Mouse (Mus musculus): ENCODE data around the gene 1600012H06Rik. TPM values are rescaled to one million over a fixed set of nuclear protein-coding genes. Genes with fewer than 3 reads are reported as not detected.
"Not testable (repeated sequence)": the region's sequence is repeated elsewhere in the genome, so short reads cannot be mapped to it uniquely, and the experiment has no call there.

Gene 1600012H06Rik
- polyA plus RNA-seq, 1 experiment, result 10.3 TPM

DNA sequence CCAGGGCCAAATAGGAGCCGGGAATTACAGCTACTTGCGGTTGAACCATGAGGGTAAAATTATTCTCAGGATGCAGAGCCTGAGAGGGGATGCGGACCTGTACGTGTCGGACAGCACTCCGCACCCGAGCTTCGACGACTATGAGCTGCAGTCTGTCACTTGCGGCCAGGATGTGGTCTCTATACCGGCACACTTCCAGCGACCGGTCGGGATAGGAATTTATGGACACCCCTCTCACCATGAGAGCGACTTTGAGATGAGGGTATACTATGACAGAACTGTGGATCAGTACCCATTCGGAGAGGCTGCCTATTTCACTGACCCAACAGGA lies 710 bp downstream of the 1600012H06Rik start:
- Histone ChIP-seq H3K27me3 (ENCODE audit: control insufficient read depth, insufficient read depth, low read length) (no peaks in the 10 kb centered on the region), H3K27ac (ENCODE audit: insufficient read depth, low read depth, low read length) (peak overlapping the region; percentile 34; the same call in 1 of the 2 replicates), H3K4me3 (ENCODE audit: low read depth, low read length) (peak overlapping the region; percentile 72), H3K36me3 (ENCODE audit: control insufficient read depth, insufficient read depth, low read length) (peaks cover 8% of the 10 kb centered on the region), H3K4me1 (ENCODE audit: control insufficient read depth, insufficient read depth, insufficient read length, low read length) (peaks cover 5% of the 10 kb centered on the region; the same call in 1 of the 2 replicates)
- WGBS, result 6% methylated on average over 16 of the region's 16 CpGs
- TF ChIP-seq POLR2A (IDR thresholded peaks at IDR 0.05; ENCODE audit: low read depth, low read length) (no peak), CTCF (IDR thresholded peaks at IDR 0.05; ENCODE audit: extremely low read depth, insufficient read length, insufficient replicate concordance, low read depth, low read length) (no peak)

DNA sequence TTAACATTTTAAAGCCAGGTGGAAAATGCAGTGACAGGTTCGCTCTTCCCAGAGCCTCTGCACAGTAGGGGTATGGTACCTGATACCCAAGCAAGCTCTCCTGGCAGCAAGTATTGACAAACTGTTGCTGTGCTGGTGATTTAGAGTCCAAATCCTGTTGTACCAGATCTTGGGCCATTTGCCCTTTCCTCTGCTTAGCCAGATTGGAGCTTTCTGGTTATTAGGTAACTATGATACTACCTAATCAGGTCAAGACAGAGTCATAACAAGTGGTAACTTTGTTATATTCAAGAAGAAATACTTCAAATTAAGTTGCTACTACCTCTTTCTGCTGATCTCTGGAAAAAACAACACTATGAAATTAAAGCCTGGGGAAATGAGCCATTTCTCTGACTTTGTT lies 1.6 kb downstream of the 1600012H06Rik start:
- H3K4me3 ChIP-seq (ENCODE audit: low read depth, low read length), result no peak overlapping the region
- H3K36me3 ChIP-seq (ENCODE audit: control insufficient read depth, insufficient read depth, low read length), result peaks cover 10% of the 10 kb centered on the region
- H3K27me3 ChIP-seq (ENCODE audit: control insufficient read depth, insufficient read depth, low read length), result no peaks in the 10 kb centered on the region
- WGBS, result 84% methylated on average over 1 of the region's 1 CpGs
- H3K27ac ChIP-seq (ENCODE audit: insufficient read depth, low read depth, low read length), result no peak overlapping the region
- peaks cover 5% of the 10 kb centered on the region; the same call in 1 of the 2 replicates for H3K4me1 ChIP-seq (ENCODE audit: control insufficient read depth, insufficient read depth, insufficient read length, low read length)
- TF ChIP-seq CTCF (IDR thresholded peaks at IDR 0.05; ENCODE audit: extremely low read depth, insufficient read length, insufficient replicate concordance, low read depth, low read length), result no peak
- no peak for TF ChIP-seq POLR2A (IDR thresholded peaks at IDR 0.05; ENCODE audit: low read depth, low read length)

DNA sequence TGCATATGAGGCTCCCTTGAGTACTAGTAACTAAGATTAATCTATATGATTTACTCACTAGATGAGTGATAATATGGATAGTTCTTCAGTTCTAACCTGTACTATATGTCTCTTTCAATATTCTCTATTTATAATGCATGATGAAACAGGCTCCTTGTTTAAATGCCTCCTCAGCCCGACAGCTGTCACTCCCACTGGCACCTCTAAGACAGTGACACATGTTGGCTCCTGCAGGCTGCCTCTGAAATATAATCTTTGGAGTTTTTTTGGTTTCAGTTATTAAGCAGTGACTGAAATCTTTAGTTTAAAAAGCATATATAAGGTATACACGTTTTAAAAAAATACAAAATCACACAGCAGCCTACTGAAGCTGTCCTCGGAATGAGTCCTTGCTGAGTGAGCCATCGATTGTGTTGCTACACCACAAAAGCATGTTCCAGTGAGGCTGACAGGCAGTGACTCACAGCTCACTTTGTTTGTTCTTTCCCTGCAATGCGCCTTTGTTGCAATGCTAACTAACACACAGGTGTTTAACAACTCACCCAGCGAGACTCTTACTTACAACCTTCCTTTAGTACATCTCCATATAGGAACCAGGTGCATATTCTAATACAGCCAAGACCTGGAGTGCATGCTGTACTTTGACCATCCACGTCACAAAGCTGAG lies 6.3 kb downstream of the 1600012H06Rik start:
- TF ChIP-seq CTCF (IDR thresholded peaks at IDR 0.05; ENCODE audit: extremely low read depth, insufficient read length, insufficient replicate concordance, low read depth, low read length), result no peak
- TF ChIP-seq POLR2A (IDR thresholded peaks at IDR 0.05; ENCODE audit: low read depth, low read length), result no peak
- WGBS, result 79% methylated on average over 7 of the region's 7 CpGs
- H3K36me3 ChIP-seq (ENCODE audit: control insufficient read depth, insufficient read depth, low read length), result peaks cover 33% of the 10 kb centered on the region
- H3K4me1 ChIP-seq (ENCODE audit: control insufficient read depth, insufficient read depth, insufficient read length, low read length), result peaks cover 2% of the 10 kb centered on the region; the same call in 1 of the 2 replicates
- H3K4me3 ChIP-seq (ENCODE audit: low read depth, low read length), result no peak overlapping the region
- no peaks in the 10 kb centered on the region for H3K27me3 ChIP-seq (ENCODE audit: control insufficient read depth, insufficient read depth, low read length)
- H3K27ac ChIP-seq (ENCODE audit: insufficient read depth, low read depth, low read length), result no peak overlapping the region

DNA sequence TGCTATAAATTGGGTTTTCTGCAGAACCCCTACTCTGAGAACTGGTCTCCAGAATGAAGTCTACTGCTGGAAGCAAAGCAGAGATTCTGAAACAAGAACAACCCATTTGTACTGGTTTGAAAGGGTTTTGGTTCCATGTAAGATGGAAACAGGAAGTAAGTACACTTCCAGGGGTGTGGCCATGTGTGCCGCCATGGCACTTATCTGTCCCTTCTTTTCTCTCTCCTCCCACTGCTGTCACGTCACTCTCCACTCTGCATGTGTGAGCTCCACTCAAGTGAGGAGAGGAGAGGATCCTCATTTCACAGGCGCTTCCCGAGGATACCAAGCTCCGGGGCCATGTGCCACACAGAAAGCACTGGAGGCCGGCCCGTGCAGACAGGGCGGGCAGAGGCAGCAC lies 10.5 kb downstream of the 1600012H06Rik start:
- H3K4me1 ChIP-seq (ENCODE audit: control insufficient read depth, insufficient read depth, insufficient read length, low read length), result no peaks in the 10 kb centered on the region
- no peak overlapping the region for H3K4me3 ChIP-seq (ENCODE audit: low read depth, low read length)
- WGBS, result 93% methylated on average over 8 of the region's 8 CpGs
- peaks cover 30% of the 10 kb centered on the region for H3K36me3 ChIP-seq (ENCODE audit: control insufficient read depth, insufficient read depth, low read length)
- H3K27me3 ChIP-seq (ENCODE audit: control insufficient read depth, insufficient read depth, low read length), result no peaks in the 10 kb centered on the region
- no peak overlapping the region for H3K27ac ChIP-seq (ENCODE audit: insufficient read depth, low read depth, low read length)
- TF ChIP-seq POLR2A (IDR thresholded peaks at IDR 0.05; ENCODE audit: low read depth, low read length) (no peak), CTCF (IDR thresholded peaks at IDR 0.05; ENCODE audit: extremely low read depth, insufficient read length, insufficient replicate concordance, low read depth, low read length) (no peak)

DNA sequence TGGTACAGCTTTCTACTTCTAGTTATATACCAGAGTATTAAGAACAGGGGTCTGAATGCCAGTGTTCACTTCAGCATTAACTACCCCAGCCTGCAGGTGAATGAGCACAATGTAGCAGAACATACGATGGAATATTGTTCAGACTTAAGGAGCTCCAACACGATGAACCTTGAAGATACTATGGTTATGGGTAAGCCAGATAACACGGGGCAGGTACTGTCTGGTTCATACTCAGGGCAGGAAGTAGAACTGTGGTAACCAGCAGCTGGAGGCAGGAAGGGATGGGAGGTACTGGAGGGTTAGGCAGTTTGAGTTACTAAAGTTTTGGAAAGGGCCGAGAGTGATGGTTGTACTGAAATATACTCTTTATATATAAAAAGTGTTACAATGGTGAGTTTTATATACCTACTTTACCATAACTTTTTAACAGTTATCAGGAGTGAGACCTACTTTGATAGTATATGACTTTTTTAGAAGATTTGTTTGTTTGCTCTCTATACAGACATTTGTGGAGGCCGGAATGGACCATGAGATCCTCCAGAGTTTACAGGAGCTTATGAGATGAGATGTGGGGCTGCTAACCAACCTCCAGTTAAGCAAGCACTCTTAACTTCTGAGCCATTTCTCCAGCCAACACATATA lies 15.8 kb downstream of the 1600012H06Rik start:
- Histone ChIP-seq H3K27me3 (ENCODE audit: control insufficient read depth, insufficient read depth, low read length) (no peaks in the 10 kb centered on the region), H3K27ac (ENCODE audit: insufficient read depth, low read depth, low read length) (no peak overlapping the region), H3K4me3 (ENCODE audit: low read depth, low read length) (no peak overlapping the region), H3K4me1 (ENCODE audit: control insufficient read depth, insufficient read depth, insufficient read length, low read length) (peaks cover 2% of the 10 kb centered on the region; the same call in 1 of the 2 replicates), H3K36me3 (ENCODE audit: control insufficient read depth, insufficient read depth, low read length) (peaks cover 9% of the 10 kb centered on the region)
- WGBS, result 74% methylated on average over 5 of the region's 5 CpGs
- no peak for TF ChIP-seq POLR2A (IDR thresholded peaks at IDR 0.05; ENCODE audit: low read depth, low read length)
- TF ChIP-seq CTCF (IDR thresholded peaks at IDR 0.05; ENCODE audit: extremely low read depth, insufficient read length, insufficient replicate concordance, low read depth, low read length), result no peak

DNA sequence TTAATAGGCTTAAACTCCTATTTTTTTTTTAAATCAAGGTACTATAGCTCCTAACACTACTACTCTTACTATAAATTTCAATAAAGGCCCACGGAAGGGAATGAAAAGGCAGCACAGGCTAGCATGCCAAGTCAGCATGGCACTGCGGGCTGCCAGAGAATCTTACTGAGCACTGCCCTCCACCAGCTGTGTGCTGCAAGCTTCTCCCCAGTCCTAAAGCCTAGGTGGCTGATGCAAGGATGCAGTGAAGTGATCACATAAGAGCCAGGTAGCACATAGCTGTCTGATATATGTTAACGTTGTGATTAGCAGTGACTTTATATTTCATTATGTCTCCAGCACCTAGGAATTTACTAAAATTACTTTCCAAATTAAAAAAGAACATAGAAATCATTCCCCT lies 17.0 kb downstream of the 1600012H06Rik start:
- Histone ChIP-seq H3K36me3 (ENCODE audit: control insufficient read depth, insufficient read depth, low read length) (0 out of 2 replicates have a peak, but pooled peaks cover 2% of the 10 kb centered on the region), H3K27ac (ENCODE audit: insufficient read depth, low read depth, low read length) (no peak overlapping the region), H3K4me1 (ENCODE audit: control insufficient read depth, insufficient read depth, insufficient read length, low read length) (peaks cover 2% of the 10 kb centered on the region; the same call in 1 of the 2 replicates), H3K4me3 (ENCODE audit: low read depth, low read length) (0 out of 2 replicates have a peak overlapping the region, but pooled peaks have one; percentile 34), H3K27me3 (ENCODE audit: control insufficient read depth, insufficient read depth, low read length) (no peaks in the 10 kb centered on the region)
- TF ChIP-seq CTCF (IDR thresholded peaks at IDR 0.05; ENCODE audit: extremely low read depth, insufficient read length, insufficient replicate concordance, low read depth, low read length), result no peak
- no peak for TF ChIP-seq POLR2A (IDR thresholded peaks at IDR 0.05; ENCODE audit: low read depth, low read length)
- 16% methylated on average over 3 of the region's 3 CpGs for WGBS

DNA sequence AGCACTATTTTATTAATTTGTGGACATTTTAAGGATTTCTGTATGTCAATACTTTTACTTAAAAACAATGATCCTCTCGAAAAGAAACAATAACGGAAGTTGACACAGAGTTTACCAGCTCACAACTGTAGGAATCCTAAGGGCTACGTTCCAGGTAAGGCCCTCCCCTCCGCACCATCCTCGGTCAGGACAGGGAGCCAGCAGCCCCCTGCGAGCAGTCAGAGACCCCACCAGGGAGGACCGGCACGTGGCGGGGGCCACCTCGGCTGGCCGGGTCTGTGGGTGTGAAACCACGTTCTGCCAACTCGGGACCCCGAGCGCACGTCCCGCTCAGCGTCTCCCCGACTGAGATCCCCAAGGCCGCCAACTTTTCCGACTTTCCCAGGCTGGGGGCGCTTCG lies 17.5 kb downstream of the 1600012H06Rik start:
- H3K36me3 ChIP-seq (ENCODE audit: control insufficient read depth, insufficient read depth, low read length), result 0 out of 2 replicates have a peak, but pooled peaks cover 2% of the 10 kb centered on the region
- peak overlapping the region; percentile 89 for H3K4me3 ChIP-seq (ENCODE audit: low read depth, low read length)
- peaks cover 2% of the 10 kb centered on the region; the same call in 1 of the 2 replicates for H3K4me1 ChIP-seq (ENCODE audit: control insufficient read depth, insufficient read depth, insufficient read length, low read length)
- WGBS, result under 1% methylated on average over 22 of the region's 23 CpGs
- no peaks in the 10 kb centered on the region for H3K27me3 ChIP-seq (ENCODE audit: control insufficient read depth, insufficient read depth, low read length)
- TF ChIP-seq CTCF (IDR thresholded peaks at IDR 0.05; ENCODE audit: extremely low read depth, insufficient read length, insufficient replicate concordance, low read depth, low read length) (no peak), POLR2A (IDR thresholded peaks at IDR 0.05; ENCODE audit: low read depth, low read length) (no peak)
- no peak overlapping the region for H3K27ac ChIP-seq (ENCODE audit: insufficient read depth, low read depth, low read length)

DNA sequence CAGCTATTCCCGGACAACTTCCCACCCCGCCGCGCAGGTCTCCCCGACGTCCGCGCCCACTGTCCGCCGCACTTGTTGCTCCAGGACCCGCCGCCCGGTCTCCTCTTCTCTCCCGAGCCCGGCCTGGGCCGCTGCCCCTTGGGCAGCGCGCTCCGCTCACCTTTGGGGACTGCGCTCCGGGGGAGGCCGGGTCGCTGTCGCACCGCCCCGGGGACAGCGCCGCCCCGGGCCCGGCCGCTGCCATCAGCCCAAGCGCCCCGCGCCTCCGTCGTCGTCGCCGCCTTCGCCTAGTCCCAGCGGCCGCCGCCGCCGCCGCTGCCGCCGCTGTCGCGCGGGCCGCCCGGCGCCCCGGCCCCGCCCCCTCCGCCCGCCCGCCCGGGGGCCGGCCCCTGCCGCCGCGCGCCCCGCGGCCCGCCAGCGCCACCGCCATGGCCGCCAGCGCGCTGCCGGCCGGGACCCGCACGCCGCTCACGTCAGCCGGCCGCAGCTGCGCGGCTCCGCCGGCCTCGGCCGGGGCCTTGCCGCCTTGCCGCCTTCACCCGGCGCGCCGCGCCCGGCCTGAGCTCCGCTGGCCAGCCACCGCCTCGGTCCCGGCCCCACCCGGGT lies 18.1 kb downstream of the 1600012H06Rik start, which contains the start of gene Phf10:
Gene Phf10, minus strand, starts transcription at position 323 of the 606 bp plus-strand sequence.
- not testable (repeated sequence) for H3K36me3 ChIP-seq (ENCODE audit: control insufficient read depth, insufficient read depth, low read length); H3K4me1 ChIP-seq (ENCODE audit: control insufficient read depth, insufficient read depth, insufficient read length, low read length); H3K27me3 ChIP-seq (ENCODE audit: control insufficient read depth, insufficient read depth, low read length)
- 4% methylated on average over 54 of the region's 100 CpGs for WGBS
- Histone ChIP-seq H3K27ac (ENCODE audit: insufficient read depth, low read depth, low read length) (peak within 1 kb of the TSS; percentile 59; the same call in 1 of the 2 replicates), H3K4me3 (ENCODE audit: low read depth, low read length) (peak within 1 kb of the TSS; percentile 89)

DNA sequence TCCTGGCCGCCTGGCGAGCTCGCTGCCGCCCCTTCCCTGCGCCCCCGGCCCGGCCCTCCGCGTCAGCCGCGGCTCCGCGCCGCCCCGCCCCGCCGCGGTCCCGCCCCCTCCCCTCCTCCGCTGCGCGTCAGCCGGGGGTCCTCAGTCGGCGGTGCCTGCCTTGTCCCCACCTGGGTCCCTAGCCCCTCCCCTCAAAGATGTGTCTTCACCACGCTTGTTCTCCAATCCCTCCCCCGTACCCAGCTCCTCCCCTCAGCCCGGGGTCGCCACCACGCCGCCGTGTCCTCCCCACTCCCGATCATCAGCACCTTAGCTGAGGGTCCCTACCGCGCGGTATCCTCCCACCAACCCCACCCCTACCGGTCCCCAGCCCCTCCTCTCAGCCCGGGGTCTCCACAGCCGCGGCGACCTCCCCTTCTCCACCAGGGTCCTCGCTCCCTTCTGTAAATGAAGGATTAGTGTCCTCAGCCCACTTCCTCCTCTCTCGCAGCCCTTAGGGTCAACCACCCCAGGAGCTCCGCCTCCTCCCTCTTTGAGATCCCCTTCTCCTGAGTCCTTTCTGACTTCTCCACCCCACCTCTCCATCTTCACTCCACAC lies 18.7 kb downstream of the 1600012H06Rik start:
- H3K27me3 ChIP-seq (ENCODE audit: control insufficient read depth, insufficient read depth, low read length); H3K27ac ChIP-seq (ENCODE audit: insufficient read depth, low read depth, low read length); H3K4me3 ChIP-seq (ENCODE audit: low read depth, low read length); H3K36me3 ChIP-seq (ENCODE audit: control insufficient read depth, insufficient read depth, low read length); H3K4me1 ChIP-seq (ENCODE audit: control insufficient read depth, insufficient read depth, insufficient read length, low read length): not testable (repeated sequence)
- no CpG with 5 or more reads among the region's 44 CpGs for WGBS

Data from small intestine, adult 2 months (tissue).